10 mouse cellular contexts compared by ENCODE assay signal in the genomic region with DNA sequence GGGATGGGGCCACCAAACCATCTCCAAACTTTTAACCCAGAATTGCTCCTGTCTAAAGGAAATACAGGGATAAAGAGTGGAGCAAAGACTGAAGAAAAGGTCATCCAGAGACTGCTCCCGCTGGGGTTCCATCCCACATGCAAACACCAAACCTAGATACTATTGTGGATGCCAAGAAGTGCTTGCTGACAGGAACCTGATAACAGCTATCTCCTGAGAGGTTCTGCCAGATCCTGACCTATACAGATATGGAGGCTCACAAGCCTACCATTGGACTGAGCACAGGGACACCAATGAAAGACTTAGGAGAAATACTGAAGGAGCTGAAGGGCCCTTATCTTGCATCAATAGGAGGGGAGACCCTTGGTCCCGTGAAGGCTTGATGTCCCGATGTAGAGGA.
"Had no signal": no experiment of that assay in that cellular context is flagged by ENCODE, and none has a peak within 500 bp of the region (broad histone marks: within the 10 kb centered on the region; RNA-seq: fewer than 3 reads in every experiment).

No protein-coding gene starts in this region.

- ATAC-seq: intestine, embryonic 15.5 days; midbrain, embryonic 15.5 days had no signal

- H3K27ac ChIP-seq: intestine, embryonic 15.5 days; limb, embryonic 13.5 days; midbrain, embryonic 15.5 days; neural tube, embryonic 12.5 days had no signal

- H3K4me1 ChIP-seq: intestine, embryonic 15.5 days; limb, embryonic 13.5 days; midbrain, embryonic 15.5 days; neural tube, embryonic 12.5 days had no signal

- H3K27me3 ChIP-seq: intestine, embryonic 15.5 days; limb, embryonic 13.5 days; midbrain, embryonic 15.5 days; neural tube, embryonic 12.5 days had no signal

- H3K4me2 ChIP-seq: intestine, embryonic 15.5 days; limb, embryonic 13.5 days; midbrain, embryonic 11.5 days; midbrain, embryonic 15.5 days; neural tube, embryonic 12.5 days had no signal

- DNase-seq: kidney, adult 18-20 months; kidney, postnatal 14 days; left cerebral cortex, postnatal 4 days; lung, adult 18-20 months; thymus, postnatal 36 days had no signal

- H3K9ac ChIP-seq: intestine, embryonic 15.5 days; limb, embryonic 13.5 days; midbrain, embryonic 15.5 days; neural tube, embryonic 12.5 days had no signal

- H3K4me3 ChIP-seq: intestine, embryonic 15.5 days; limb, embryonic 13.5 days; midbrain, embryonic 15.5 days; neural tube, embryonic 12.5 days had no signal

- H3K36me3 ChIP-seq: intestine, embryonic 15.5 days; limb, embryonic 13.5 days; midbrain, embryonic 15.5 days; neural tube, embryonic 12.5 days had no signal

- H3K9me3 ChIP-seq: intestine, embryonic 15.5 days; limb, embryonic 13.5 days; midbrain, embryonic 15.5 days; neural tube, embryonic 12.5 days had no signal
